Mouse (Mus musculus) kidney, embryonic 14.5 days (tissue): ENCODE measurements around the gene Zbtb17. TPM values are rescaled to one million over a fixed set of nuclear protein-coding genes. Genes with fewer than 3 reads are reported as not detected.

Experiments used
- ATAC-seq: fragments of 200-750 bp; cut with Nextera tagmentation; 2 replicates; pipeline ENCODE4 v1.8.0; 2017; ENCODE audit warnings: moderate number of reproducible peaks, mild to moderate bottlenecking, moderate TSS enrichment, moderate library complexity; ENCODE audit not compliant: low FRiP score, low TSS enrichment
- H3K27ac ChIP-seq: fragments of 300-500 bp; sonication (generic); 2 replicates; pipeline ENCODE4 v1.5.1; 2014; ENCODE audit warnings: low read depth, mild to moderate bottlenecking, low read length, moderate library complexity, mixed read lengths
- H3K27me3 ChIP-seq: fragments of 300-500 bp; sonication (generic); 2 replicates; pipeline ENCODE4 v1.6.1; 2014; ENCODE audit warnings: mild to moderate bottlenecking, low read length; ENCODE audit not compliant: control insufficient read depth, insufficient read depth
- H3K36me3 ChIP-seq: fragments of 300-500 bp; sonication (generic); 2 replicates; pipeline ENCODE4 v1.6.1; 2014; ENCODE audit warnings: low read length, mixed read lengths; ENCODE audit not compliant: control insufficient read depth, insufficient read depth
- H3K4me1 ChIP-seq: fragments of 300-500 bp; sonication (generic); 2 replicates; pipeline ENCODE4 v1.6.1; 2014; ENCODE audit warnings: low read length, mixed read lengths; ENCODE audit not compliant: control insufficient read depth, insufficient read depth
- H3K4me2 ChIP-seq: fragments of 300-500 bp; sonication (generic); replicated peaks from 2 replicates; pipeline ENCODE4 v1.6.1; 2014; ENCODE audit warnings: low read depth, mild to moderate bottlenecking, low read length
- H3K4me3 ChIP-seq: fragments of 300-500 bp; sonication (generic); 2 replicates; pipeline ENCODE4 v1.5.1; 2014; ENCODE audit warnings: mild to moderate bottlenecking, low read length
- H3K9ac ChIP-seq: fragments of 300-500 bp; sonication (generic); 2 replicates; pipeline ENCODE4 v1.6.1; 2014; ENCODE audit warnings: low read depth, mild to moderate bottlenecking, low read length, moderate library complexity
- H3K9me3 ChIP-seq: fragments of 300-500 bp; sonication (generic); 2 replicates; pipeline ENCODE4 v1.6.1; 2016; ENCODE audit warnings: low read length; ENCODE audit not compliant: control insufficient read depth
- WGBS: fragments of 180-500 bp; shearing (Covaris S2); extraction: QIAGEN DNeasy Blood & Tissue Kit; methylation state at CpG from one replicate; pipeline ENCODE4 v1.1.7; 2014; 5-methylcytosine and 5-hydroxymethylcytosine counted together
- polyA plus RNA-seq: library from polyadenylated mRNA; unstranded; fragments of >200 nt; fragmentation: Nextera tagmentation; extraction: Ambion mirVana; gene quantifications from 2 replicates; pipeline ENCODE4 v1.2.1, GENCODE M21; 2014

Gene Zbtb17
- polyA plus RNA-seq, 1 experiment from 2014 or later, result 37.3 TPM

DNA sequence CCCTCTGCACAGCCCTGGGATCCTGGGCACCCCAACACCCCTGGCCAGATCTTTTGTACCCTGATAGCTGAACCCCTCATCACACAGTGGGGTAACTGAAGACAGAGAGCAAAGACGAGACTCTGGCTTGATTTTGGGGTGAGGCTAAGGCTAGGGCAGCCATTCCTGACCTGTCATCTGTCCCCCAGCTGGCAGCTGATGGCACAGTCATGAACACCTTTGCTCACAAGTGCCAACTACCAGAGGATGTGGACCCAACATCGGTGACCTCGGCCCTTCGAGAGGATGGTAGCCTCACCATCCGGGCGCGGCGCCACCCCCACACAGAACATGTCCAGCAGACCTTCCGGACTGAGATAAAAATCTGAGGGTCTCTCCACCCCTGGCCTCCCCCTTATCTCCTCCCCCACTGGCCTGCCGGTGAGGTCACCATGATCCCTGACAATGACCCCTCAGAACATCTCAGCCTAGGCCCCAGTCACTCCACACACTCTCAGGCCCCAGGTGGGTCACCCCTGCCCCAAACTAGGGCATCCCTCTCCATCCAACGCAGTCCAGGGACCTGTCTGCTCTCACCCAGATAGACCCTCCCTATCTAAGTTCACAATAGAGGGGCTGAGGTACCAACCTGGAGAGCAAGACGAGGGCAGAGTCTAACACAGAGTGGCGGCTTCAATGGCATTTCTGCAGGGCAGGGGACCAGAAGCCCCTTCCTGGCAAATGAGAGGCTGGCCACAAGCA lies 20.6 kb upstream of the Zbtb17 start:
- Histone ChIP-seq H3K27ac (no peak overlapping the region), H3K9me3 (no peaks in the 10 kb centered on the region), H3K4me1 (peaks cover 22% of the 10 kb centered on the region), H3K4me2 (no peak overlapping the region), H3K27me3 (no peaks in the 10 kb centered on the region), H3K9ac (no peak overlapping the region), H3K4me3 (no peak overlapping the region), H3K36me3 (no peaks in the 10 kb centered on the region)
- no peak for ATAC-seq
- 83% methylated on average over 13 of the region's 13 CpGs for WGBS

DNA sequence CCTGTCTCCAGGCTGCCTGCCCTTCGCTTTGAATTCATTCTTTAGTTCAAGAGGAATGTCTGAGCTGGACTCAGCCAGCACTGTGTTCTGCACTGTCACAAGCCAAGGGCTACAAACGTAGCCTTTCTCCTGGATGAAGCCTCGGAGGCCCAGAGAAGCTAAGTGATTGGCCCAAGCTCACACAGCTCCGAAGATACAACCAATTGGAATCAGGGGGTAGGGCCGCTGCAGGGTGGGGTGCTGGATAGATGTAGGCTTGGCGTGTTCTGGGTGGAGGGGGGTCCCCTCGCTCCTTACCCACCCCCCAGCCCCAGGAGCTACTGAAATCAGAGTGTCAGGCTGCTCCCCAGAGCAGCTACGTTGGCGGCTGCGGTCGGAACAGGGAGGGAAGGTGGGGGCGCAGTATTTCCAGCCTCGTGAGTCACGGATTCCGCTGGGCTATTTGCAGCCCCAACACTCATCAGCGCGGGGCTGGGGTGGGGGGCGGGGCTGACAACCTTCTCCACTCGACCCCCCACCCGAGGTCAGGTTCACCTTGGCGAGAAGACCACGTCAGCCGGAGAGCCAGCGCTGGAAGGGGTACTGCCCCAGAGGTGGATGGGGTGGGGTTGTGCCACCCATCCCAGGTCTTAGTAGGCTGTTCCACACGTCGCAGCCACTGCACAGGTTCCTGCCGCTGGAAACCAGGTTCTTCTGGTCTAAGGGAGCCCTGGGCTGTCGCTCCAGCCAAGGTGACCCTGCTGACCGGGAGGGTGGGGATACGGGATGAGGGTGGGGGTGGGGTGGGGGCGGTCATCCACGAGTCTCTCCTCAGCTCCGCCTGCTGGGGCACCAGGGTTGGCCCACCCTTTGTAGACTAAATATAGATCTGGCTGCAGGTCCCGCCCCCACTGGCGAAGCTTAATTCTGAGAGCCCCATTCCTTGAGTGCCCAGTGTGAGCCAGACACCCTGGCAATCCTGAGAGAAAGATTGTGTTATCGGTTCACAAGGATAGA lies 18.7 kb upstream of the Zbtb17 start:
- ATAC-seq, result peak; percentile 76
- H3K9me3 ChIP-seq, result no peaks in the 10 kb centered on the region
- 3% methylated on average over 36 of the region's 36 CpGs for WGBS
- H3K9ac ChIP-seq, result peak overlapping the region; percentile 56
- peak overlapping the region; percentile 84 for H3K4me2 ChIP-seq
- peak overlapping the region; percentile 39 for H3K4me3 ChIP-seq
- H3K27ac ChIP-seq, result no peak overlapping the region
- no peaks in the 10 kb centered on the region for H3K27me3 ChIP-seq
- no peaks in the 10 kb centered on the region for H3K36me3 ChIP-seq
- peaks cover 13% of the 10 kb centered on the region for H3K4me1 ChIP-seq

DNA sequence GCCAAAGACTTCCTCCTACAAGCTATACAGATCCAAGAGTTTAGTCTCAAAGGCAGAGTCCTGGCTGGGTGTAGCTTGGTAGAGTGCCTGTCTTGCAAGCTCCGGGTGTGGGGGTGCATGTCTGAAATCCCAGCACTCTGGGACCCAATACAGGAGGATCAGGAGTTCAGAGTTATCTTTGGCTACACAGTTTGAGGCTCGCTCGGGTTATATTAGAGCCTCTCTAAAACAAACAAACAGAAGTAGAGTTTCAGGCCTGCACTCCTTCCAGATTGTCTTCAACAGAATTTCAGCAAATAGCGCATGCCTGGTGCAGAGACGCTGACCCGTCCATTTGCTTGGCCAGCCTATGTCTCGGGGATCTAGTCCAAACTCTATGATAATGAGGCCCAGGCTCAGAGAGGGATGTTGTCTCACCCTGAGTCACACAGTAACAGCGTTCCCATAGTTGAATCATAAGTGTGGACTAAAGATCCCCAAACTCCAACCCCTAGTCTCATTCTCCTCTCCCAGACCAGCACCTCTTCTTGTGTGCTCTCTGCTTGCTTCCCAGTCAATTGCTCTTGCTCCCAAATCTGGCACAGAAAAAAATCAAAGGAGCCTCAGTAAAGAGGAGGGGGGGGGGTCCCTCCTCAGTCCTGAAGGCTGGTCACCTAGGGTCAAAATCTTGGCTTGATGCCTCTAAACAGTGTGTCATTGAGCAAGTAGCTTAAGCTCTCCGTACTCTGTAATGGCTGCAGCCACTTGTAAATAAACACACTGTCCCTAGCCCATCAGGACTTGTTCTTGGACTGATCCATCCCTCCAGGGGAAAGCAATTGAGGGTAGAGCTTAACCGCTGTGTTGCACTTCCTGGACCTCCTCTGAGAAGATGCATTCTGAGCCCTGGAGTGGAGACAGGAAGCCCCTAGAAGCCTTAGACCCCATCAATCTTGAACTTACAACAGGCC lies 17.4 kb upstream of the Zbtb17 start:
- Histone ChIP-seq H3K4me2 (no peak overlapping the region), H3K9me3 (no peaks in the 10 kb centered on the region), H3K36me3 (no peaks in the 10 kb centered on the region), H3K4me1 (peaks cover 7% of the 10 kb centered on the region), H3K9ac (no peak overlapping the region), H3K27ac (no peak overlapping the region), H3K27me3 (no peaks in the 10 kb centered on the region), H3K4me3 (no peak overlapping the region)
- ATAC-seq, result no peak
- WGBS, result 72% methylated on average over 10 of the region's 10 CpGs

DNA sequence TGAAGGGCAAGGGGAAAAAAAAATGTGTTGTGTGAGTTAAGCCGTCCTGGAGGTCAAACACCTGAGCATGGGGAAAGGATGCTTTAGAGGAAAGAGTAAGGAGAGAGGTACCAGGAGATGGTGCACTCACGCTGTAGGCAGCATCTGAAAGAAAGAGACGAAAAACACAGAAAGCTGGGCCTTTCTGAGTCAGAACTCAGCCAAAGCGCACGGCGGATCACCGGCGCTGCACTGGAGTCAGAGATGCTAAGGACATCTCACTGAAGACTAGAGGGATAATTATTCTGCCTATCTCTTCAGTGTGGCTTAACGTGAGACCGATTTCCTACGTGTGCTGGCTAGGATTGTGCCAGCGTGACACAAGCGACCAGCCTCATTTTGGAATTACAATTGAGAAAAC lies 16.5 kb upstream of the Zbtb17 start:
- Histone ChIP-seq H3K27me3 (no peaks in the 10 kb centered on the region), H3K4me1 (peaks cover 7% of the 10 kb centered on the region), H3K4me2 (no peak overlapping the region), H3K9ac (no peak overlapping the region), H3K4me3 (no peak overlapping the region), H3K27ac (no peak overlapping the region), H3K36me3 (no peaks in the 10 kb centered on the region), H3K9me3 (no peaks in the 10 kb centered on the region)
- ATAC-seq, result no peak
- WGBS, result 86% methylated on average over 13 of the region's 13 CpGs

DNA sequence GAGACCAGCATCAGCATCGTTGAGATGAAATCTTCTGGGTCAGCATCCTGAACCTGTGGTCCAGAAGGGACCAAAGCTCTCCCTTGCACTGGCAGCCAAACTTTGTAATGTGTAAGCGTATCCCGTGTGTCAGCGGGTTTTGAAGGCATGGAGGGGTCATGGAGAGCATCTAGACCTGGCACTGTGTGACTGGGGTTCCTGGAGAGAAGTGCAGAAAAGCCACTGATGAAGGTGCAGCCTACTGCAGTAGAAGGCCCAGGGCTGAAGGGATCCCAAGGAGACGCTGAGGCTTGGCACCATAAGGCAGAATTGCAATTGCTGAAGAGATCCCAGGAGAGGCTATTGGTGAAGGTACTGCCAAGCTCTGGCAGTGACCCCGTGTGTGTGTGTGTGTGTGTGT lies 15.1 kb upstream of the Zbtb17 start:
- Histone ChIP-seq H3K4me1 (peaks cover 7% of the 10 kb centered on the region), H3K4me2 (no peak overlapping the region), H3K36me3 (no peaks in the 10 kb centered on the region), H3K9me3 (no peaks in the 10 kb centered on the region), H3K27me3 (no peaks in the 10 kb centered on the region), H3K9ac (no peak overlapping the region), H3K27ac (no peak overlapping the region), H3K4me3 (no peak overlapping the region)
- 79% methylated on average over 6 of the region's 6 CpGs for WGBS
- ATAC-seq, result no peak

DNA sequence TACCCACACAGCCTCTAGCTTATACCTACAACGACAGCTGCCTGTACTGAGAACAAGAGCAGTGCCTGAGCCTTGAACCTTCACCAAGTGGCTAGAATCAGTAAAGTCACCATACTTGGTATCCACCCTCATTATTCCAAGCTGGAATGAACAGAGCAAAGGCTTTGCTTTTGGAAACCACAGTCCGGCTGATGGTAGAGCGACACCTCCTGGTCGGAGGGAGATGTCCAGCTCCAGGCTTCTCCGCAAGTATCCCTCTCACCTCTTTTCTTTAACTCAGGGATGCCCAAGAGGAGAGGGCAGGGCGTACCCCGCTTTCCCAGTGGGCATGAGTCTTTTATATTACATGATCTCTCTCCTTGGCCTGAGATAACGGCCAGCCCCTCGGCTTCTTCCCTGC lies 14.6 kb upstream of the Zbtb17 start:
- Histone ChIP-seq H3K4me3 (no peak overlapping the region), H3K4me2 (no peak overlapping the region), H3K9ac (no peak overlapping the region), H3K27me3 (no peaks in the 10 kb centered on the region), H3K27ac (no peak overlapping the region), H3K4me1 (peaks cover 7% of the 10 kb centered on the region), H3K9me3 (no peaks in the 10 kb centered on the region), H3K36me3 (no peaks in the 10 kb centered on the region)
- ATAC-seq, result no peak
- 59% methylated on average over 9 of the region's 9 CpGs for WGBS

DNA sequence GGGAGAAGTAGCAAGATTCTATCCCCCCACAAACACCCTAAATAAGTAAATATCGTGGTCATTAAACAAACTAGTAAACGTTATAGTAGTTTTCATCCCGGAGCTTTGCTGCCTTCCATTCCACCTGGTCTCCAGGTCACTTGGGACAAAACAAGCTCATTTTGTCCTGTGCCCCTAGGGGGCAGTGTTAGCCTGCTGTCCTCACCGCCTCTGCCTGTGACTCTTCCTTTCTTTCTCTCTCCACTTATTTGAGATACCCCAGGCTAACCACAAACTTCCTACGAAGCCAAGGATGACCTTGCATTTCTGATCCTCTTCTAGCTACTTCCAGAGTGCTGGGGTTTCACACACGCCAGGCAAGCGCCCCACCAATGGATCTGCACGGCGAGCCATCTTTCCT lies 13.5 kb upstream of the Zbtb17 start:
- no peaks in the 10 kb centered on the region for H3K36me3 ChIP-seq
- 47% methylated on average over 9 of the region's 9 CpGs for WGBS
- no peak overlapping the region for H3K4me2 ChIP-seq
- H3K27ac ChIP-seq, result no peak overlapping the region
- H3K9ac ChIP-seq, result no peak overlapping the region
- ATAC-seq, result peak; percentile 32; the same call in 1 of the 2 replicates
- no peak overlapping the region for H3K4me3 ChIP-seq
- H3K27me3 ChIP-seq, result no peaks in the 10 kb centered on the region
- H3K4me1 ChIP-seq, result peaks cover 3% of the 10 kb centered on the region
- no peaks in the 10 kb centered on the region for H3K9me3 ChIP-seq

DNA sequence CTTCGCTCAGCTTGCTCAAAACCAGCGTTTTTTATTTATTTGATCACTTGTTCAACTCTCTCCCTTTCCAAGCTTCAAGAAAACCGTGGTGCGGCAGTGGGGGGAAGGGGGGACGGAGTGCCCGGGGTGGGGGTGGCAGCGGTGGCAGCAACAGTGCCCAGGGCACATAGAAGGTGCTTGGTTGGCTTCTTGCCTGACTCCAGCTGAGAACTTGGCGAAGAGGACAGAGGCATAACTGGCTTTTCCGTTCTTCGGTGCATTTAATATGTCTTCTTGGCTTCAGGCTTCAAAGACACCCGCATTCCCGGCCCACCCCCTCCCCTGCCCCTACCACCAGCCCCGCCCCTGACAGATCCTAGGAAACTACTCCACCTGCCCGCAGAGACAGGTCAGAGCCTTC lies 11.8 kb upstream of the Zbtb17 start:
- Histone ChIP-seq H3K9ac (no peak overlapping the region), H3K27me3 (no peaks in the 10 kb centered on the region), H3K36me3 (no peaks in the 10 kb centered on the region), H3K4me1 (no peaks in the 10 kb centered on the region), H3K4me2 (no peak overlapping the region), H3K9me3 (no peaks in the 10 kb centered on the region), H3K4me3 (no peak overlapping the region), H3K27ac (no peak overlapping the region)
- 64% methylated on average over 14 of the region's 14 CpGs for WGBS
- ATAC-seq, result no peak
